Mouse (Mus musculus): ENCODE data around the gene Trank1.
A peak's percentile ranks its signal among the peaks of the same experiment; 100 is the strongest.

Trank1 gene

GRCm38 (mm10) chr9:111311031-111311842 lies at the start of gene Trank1:
TSS of gene Trank1 (plus strand) at chr9:111311739.
- DNase-seq = peak; percentile 12

- DNase-seq = no peak
These were observed 43.5 kb upstream of the Trank1 start for GRCm38 (mm10) chr9:111267998-111268397.

- DNase-seq = no peak
These were observed 40.9 kb upstream of the Trank1 start for GRCm38 (mm10) chr9:111270606-111271005.

- DNase-seq = no peak
These were observed 40.5 kb upstream of the Trank1 start for GRCm38 (mm10) chr9:111271056-111271433.

GRCm38 (mm10) chr9:111271434-111272160 lies 39.9 kb upstream of the Trank1 start, which contains the start of the genes Mlh1 and Epm2aip1:
TSS of gene Mlh1 (minus strand) at chr9:111271791.
TSS of gene Epm2aip1 (plus strand) at chr9:111271929.
- peak; percentile 100 for DNase-seq

- no peak for DNase-seq
These were observed 39.2 kb upstream of the Trank1 start for GRCm38 (mm10) chr9:111272356-111272755.

- DNase-seq = no peak
These were observed 38.3 kb upstream of the Trank1 start for GRCm38 (mm10) chr9:111272996-111273785.

GRCm38 (mm10) chr9:111273958-111274357 lies 37.6 kb upstream of the Trank1 start:
- DNase-seq = no peak

GRCm38 (mm10) chr9:111275156-111275555 lies 36.4 kb upstream of the Trank1 start:
- peak; percentile 61 for DNase-seq

GRCm38 (mm10) chr9:111285061-111285460 lies 26.5 kb upstream of the Trank1 start:
- DNase-seq = no peak

- no peak for DNase-seq
These were observed 25.9 kb upstream of the Trank1 start for GRCm38 (mm10) chr9:111285676-111286075.

GRCm38 (mm10) chr9:111286468-111286867 lies 25.1 kb upstream of the Trank1 start:
- no peak for DNase-seq

GRCm38 (mm10) chr9:111287956-111288355 lies 23.6 kb upstream of the Trank1 start:
- no peak for DNase-seq

- peak; percentile 55 for DNase-seq
These were observed 22.2 kb upstream of the Trank1 start for GRCm38 (mm10) chr9:111289294-111289831.

- DNase-seq = peak; percentile 91
These were observed 21.7 kb upstream of the Trank1 start for GRCm38 (mm10) chr9:111289832-111290339.

GRCm38 (mm10) chr9:111290539-111291100 lies 20.9 kb upstream of the Trank1 start:
- DNase-seq = no peak

GRCm38 (mm10) chr9:111293234-111293633 lies 18.3 kb upstream of the Trank1 start:
- DNase-seq = no peak

- DNase-seq = no peak
These were observed 16.6 kb upstream of the Trank1 start for GRCm38 (mm10) chr9:111294911-111295310.

GRCm38 (mm10) chr9:111295323-111295722 lies 16.2 kb upstream of the Trank1 start:
- no peak for DNase-seq

- DNase-seq = no peak
These were observed 15.1 kb upstream of the Trank1 start for GRCm38 (mm10) chr9:111296433-111296832.

- DNase-seq = no peak
These were observed 12.9 kb upstream of the Trank1 start for GRCm38 (mm10) chr9:111298606-111299005.

- DNase-seq = no peak
These were observed 9.2 kb upstream of the Trank1 start for GRCm38 (mm10) chr9:111302196-111302831.
